Mouse (Mus musculus) forebrain, embryonic 10.5 days (tissue): Measurements from ENCODE around the gene Naa40. TPM values are rescaled to one million over a fixed set of nuclear protein-coding genes. Genes with fewer than 3 reads are reported as not detected.

Experiments
- DNase-seq: peaks from one replicate; pipeline ENCODE4 v3.0.0-alpha.2; 2017; ENCODE audit warnings: low spot score; ENCODE audit errors: extremely low spot score
- H3K27ac ChIP-seq: fragments of 300-500 bp; sonication (generic); 2 replicates; pipeline ENCODE4 v1.5.1; 2016; ENCODE audit warnings: mild to moderate bottlenecking
- H3K27me3 ChIP-seq: fragments of 300-500 bp; sonication (generic); 2 replicates; pipeline ENCODE4 v1.6.1; 2016; ENCODE audit warnings: mild to moderate bottlenecking; ENCODE audit not compliant: poor library complexity, severe bottlenecking
- H3K36me3 ChIP-seq: fragments of 300-500 bp; sonication (generic); replicated peaks from 2 replicates; pipeline ENCODE4 v1.6.1; 2016; ENCODE audit warnings: mild to moderate bottlenecking, moderate library complexity
- H3K4me1 ChIP-seq: fragments of 300-500 bp; sonication (generic); 2 replicates; pipeline ENCODE4 v1.6.1; 2016
- H3K4me3 ChIP-seq: fragments of 300-500 bp; sonication (generic); 2 replicates; pipeline ENCODE4 v1.5.1; 2016; ENCODE audit warnings: mild to moderate bottlenecking, moderate library complexity
- H3K9me3 ChIP-seq: fragments of 300-500 bp; sonication (generic); 2 replicates; pipeline ENCODE4 v1.6.1; 2016; ENCODE audit warnings: mild to moderate bottlenecking, moderate library complexity
- WGBS: fragments of 180-500 bp; shearing (Covaris S2); methylation state at CpG from one replicate; pipeline ENCODE4 v1.1.7; 2016; 5-methylcytosine and 5-hydroxymethylcytosine counted together
- polyA plus RNA-seq: library from polyadenylated mRNA; unstranded; fragments of >200 nt; fragmentation: Nextera tagmentation; extraction: Ambion mirVana; gene quantifications from 2 replicates; pipeline ENCODE4 v1.2.1, GENCODE M21; 2016

The Naa40 gene
- polyA plus RNA-seq, 1 experiment from 2014 or later: 106 TPM

DNA sequence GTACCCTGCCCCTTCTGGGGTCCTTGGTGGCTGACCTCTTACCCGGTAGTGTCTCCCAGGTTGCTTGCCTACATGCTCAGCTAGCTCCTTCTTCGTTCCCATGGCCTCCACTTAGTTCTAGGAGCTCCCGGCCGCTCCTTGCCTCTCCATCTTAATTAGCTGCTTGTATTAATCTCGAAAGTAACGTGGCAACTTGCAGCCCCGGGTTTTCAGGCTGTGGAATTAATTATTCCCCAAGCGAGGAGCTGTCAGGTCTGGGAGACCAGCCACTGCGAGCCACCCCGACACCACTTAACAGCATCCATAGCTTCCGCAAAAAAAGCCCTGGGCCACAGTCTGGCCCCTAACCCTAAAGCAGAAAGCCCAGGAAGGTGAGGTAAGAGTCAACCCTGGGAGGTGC, 57.6 kb downstream of the Naa40 start:
- 51% methylated on average over 11 of the region's 11 CpGs for WGBS
- H3K36me3 ChIP-seq: no peaks in the 10 kb centered on the region
- DNase-seq: no peak
- peaks cover 100% of the 10 kb centered on the region for H3K27me3 ChIP-seq
- peak overlapping the region; percentile 51 for H3K27ac ChIP-seq
- H3K9me3 ChIP-seq: no peaks in the 10 kb centered on the region
- no peak overlapping the region for H3K4me3 ChIP-seq
- peaks cover 92% of the 10 kb centered on the region for H3K4me1 ChIP-seq

DNA sequence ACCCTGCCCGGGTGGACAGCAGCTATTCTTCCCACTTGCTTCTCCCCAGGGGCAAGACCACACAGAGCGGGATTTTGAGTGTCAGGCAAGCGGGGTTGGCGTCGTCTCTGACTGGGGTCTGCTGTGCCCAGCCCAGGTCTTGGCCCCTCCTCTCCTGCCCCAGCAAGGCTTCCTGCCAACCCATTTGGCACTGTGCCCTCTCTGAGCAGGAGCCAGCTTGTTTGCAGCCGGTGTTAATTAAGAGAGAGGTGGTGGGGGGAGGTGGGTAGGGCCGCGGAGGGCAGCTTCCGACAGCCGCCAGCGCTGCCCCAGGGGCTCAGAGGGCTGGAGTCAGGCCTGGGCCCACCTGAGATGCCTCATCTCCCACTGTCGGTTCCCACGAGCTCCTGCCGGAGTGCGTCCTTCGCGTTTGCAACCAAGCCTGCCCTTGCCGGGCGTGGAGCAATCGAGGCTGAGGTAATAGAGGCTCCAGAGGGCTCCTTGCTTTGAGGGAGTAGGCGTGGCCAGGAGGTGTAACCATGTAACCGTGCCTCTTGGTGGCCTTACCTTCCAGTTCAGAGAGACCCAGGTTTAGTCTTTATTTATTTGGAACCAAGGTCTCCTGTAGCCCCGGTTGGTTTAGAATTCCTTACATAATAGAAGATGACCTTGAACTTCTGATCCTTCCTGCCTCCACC, 58.6 kb downstream of the Naa40 start:
- peaks cover 99% of the 10 kb centered on the region for H3K27me3 ChIP-seq
- peak overlapping the region; percentile 69 for H3K27ac ChIP-seq
- peaks cover 94% of the 10 kb centered on the region for H3K4me1 ChIP-seq
- WGBS: 12% methylated on average over 23 of the region's 23 CpGs
- no peaks in the 10 kb centered on the region for H3K9me3 ChIP-seq
- DNase-seq: no peak
- peak overlapping the region; percentile 27 for H3K4me3 ChIP-seq
- no peaks in the 10 kb centered on the region for H3K36me3 ChIP-seq

DNA sequence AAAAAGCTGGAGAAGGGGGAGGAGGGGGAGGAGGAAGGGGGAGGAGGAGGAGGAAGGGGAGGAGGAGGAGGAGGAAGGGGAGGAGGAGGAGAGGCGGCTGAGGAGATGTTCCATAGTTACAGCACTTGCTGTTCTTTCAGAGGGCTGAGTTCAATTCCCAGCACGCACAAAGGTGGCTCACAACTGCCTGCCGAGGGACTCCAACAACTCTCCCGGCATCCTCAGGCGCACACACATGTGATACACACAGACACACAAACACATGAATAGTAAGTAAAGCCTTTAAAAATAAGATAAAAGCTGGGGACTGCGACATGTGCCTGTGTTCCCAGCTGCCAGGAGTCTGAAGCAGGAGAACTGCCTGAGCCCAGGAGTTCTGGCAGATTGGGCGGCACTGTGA, 59.5 kb downstream of the Naa40 start:
- H3K27ac ChIP-seq: peak overlapping the region; percentile 69; the same call in 1 of the 2 replicates
- H3K27me3 ChIP-seq: peaks cover 97% of the 10 kb centered on the region
- H3K4me1 ChIP-seq: peaks cover 93% of the 10 kb centered on the region
- no peak for DNase-seq
- no peaks in the 10 kb centered on the region for H3K36me3 ChIP-seq
- no peaks in the 10 kb centered on the region for H3K9me3 ChIP-seq
- 69% methylated on average over 7 of the region's 7 CpGs for WGBS
- no peak overlapping the region for H3K4me3 ChIP-seq

DNA sequence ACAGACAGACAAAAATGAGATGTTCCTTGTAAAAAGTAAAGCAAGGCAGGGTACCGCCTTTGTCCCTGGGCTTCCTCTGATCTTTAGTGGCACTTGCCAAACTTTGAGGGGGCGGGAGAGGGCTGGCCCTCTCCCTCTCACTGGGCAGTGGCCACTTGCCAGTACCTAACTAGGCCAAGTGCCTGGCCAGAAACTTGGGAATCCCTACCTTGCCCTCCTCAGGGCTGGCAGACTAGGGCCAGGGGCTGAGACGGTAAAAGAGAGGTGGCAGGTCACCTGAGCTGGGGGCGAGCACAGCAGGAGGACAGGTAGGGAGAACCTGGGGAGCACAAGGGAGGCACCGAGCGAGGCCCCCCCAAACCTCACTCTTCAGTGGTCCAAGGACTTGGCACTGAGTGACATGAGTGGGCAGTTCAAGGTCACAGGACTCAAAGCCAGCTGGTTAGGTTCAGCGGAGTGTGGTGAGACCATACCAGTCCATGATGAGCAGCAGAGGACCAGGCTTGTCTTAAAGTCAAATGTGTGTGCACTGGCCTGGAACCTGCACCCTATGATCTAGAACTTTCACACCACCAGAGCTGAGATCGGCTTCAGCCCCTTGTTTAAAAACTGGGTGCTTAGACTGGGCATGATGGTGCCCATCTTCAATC, 60.1 kb downstream of the Naa40 start:
- DNase-seq: no peak
- Histone ChIP-seq H3K4me1 (peaks cover 93% of the 10 kb centered on the region), H3K27ac (peak overlapping the region; percentile 20; the same call in 1 of the 2 replicates), H3K36me3 (no peaks in the 10 kb centered on the region), H3K9me3 (no peaks in the 10 kb centered on the region), H3K27me3 (peaks cover 97% of the 10 kb centered on the region), H3K4me3 (no peak overlapping the region)
- WGBS: 80% methylated on average over 8 of the region's 8 CpGs

DNA sequence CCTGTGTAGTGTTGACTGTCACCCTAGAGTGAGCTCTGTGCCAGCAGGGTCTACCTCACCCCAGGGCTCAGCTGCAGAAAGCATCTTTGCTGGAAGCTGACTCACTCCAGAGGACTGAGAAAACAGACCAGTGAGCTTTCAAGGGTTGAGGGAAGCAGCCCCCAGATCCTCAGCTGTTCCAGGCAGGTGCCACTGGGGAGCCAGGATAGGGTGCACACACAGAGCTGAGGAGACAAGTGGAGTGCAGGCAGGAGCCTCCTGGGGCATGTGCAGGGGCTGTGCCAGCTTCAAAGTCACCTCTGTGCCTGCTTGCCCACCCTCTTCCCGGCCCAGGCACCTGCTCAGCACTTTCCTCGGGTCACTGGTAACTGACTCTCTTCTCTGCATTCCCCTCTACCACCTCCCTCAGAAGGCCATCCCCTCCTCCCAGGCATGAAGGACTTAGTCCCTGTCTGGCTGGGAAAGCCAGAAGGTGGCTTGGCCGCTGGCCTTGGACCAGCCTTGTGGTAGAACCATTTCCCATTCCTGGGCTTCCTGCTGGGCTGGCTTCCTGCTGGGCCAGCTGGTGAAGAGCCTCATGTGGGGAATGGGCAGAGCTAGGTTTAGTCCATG, 62.0 kb downstream of the Naa40 start:
- H3K27me3 ChIP-seq: peaks cover 91% of the 10 kb centered on the region
- no peaks in the 10 kb centered on the region for H3K9me3 ChIP-seq
- H3K4me1 ChIP-seq: peaks cover 82% of the 10 kb centered on the region
- H3K27ac ChIP-seq: peak overlapping the region; percentile 72
- H3K4me3 ChIP-seq: no peak overlapping the region
- no peak for DNase-seq
- 45% methylated on average over 3 of the region's 3 CpGs for WGBS
- no peaks in the 10 kb centered on the region for H3K36me3 ChIP-seq

DNA sequence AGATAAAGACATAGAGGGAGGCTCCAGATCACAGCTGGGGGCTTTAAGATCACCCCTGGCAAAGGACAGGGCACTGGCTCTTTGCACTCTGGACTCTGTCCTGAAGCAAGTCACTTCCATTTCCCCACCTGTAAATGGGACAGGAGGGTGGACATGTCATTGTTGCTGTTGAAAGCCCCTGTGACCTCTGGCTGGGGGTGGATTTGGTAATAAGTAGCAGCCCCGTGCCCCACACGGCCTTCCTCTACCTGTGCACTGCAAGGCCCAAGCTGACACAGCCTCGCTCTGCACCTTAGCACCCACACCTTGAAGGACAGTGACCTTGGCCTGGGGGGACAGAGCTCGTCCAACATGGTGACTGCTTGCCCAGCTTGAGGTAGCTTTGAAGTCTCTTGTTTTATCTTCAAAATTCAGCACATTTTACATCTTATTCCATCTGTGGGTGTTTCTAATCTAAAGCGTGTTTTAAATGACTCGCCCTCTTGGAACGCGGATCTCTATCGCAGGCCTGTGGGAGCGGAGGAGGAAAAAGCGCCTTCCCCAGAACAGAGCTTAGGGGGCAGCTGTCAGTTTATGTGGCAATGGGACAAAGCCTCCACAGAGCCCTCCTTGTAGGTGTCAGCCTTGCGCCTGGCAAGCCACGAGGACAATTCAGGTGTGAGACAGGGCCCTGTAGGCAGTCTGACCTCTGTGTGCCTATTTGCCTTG, 63.0 kb downstream of the Naa40 start:
- DNase-seq: no peak
- H3K27ac ChIP-seq: peak overlapping the region; percentile 72
- H3K27me3 ChIP-seq: peaks cover 87% of the 10 kb centered on the region
- 57% methylated on average over 13 of the region's 13 CpGs for WGBS
- H3K4me1 ChIP-seq: peaks cover 79% of the 10 kb centered on the region
- no peak overlapping the region; the same call in 1 of the 2 replicates for H3K4me3 ChIP-seq
- H3K9me3 ChIP-seq: no peaks in the 10 kb centered on the region
- no peaks in the 10 kb centered on the region for H3K36me3 ChIP-seq

DNA sequence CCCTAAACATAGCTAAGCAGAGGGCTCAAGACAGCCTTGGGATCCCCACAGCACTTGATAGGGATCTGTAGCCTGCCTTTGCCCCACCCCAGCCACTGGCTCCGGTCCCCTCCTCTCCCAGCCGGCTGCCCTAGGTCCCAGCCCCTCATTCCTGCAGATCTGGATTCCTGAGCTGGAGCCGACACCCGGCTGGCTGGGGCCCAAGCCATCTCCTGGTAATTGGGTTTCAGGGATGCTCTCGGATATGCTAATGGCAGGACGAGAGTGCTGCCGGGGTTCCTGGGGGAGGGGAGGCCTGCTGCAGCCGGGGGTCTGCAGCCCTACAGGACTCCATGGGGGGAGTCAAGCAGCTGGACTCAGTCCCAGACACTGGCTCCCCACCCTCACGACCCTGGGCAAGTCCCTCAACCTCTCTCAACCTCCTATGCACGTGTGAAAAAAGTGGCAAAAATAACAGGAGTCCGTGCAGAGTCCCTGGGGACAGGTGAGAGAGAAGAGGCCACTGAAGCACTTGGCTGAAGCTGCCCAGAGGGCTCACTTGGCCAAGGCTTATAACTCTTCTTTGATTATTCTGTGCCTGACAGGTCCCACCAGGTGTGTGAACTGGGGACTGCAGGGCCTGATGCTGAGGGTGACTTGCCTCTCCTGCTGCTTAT, 64.8 kb downstream of the Naa40 start:
- peaks cover 79% of the 10 kb centered on the region for H3K4me1 ChIP-seq

More for the DNA sequence above, 64.8 kb downstream of the Naa40 start:
- Histone ChIP-seq H3K36me3 (no peaks in the 10 kb centered on the region), H3K4me3 (no peak overlapping the region), H3K27me3 (peaks cover 76% of the 10 kb centered on the region), H3K9me3 (no peaks in the 10 kb centered on the region), H3K27ac (peak overlapping the region; percentile 62)
- DNase-seq: no peak
- WGBS: 10% methylated on average over 11 of the region's 11 CpGs

Other genes with a start within 250 kb of the Naa40 start
- gene Dnajc4, start 248.6 kb downstream of the Naa40 start, polyA plus RNA-seq: 19.5 and 19.7 TPM in 2 replicates
- gene Nudt22, start 245.1 kb downstream of the Naa40 start, polyA plus RNA-seq: 18.4 TPM in 2 replicates
- 10.0 and 10.4 TPM in 2 replicates for gene Trpt1, start 245.1 kb downstream of the Naa40 start, polyA plus RNA-seq
- gene Fermt3, start 221.7 kb downstream of the Naa40 start, polyA plus RNA-seq: 8.8 TPM in 2 replicates
- 456 and 486 TPM in 2 replicates for gene Stip1, start 201.2 kb downstream of the Naa40 start, polyA plus RNA-seq
- gene Macrod1, start 184.4 kb downstream of the Naa40 start, polyA plus RNA-seq: 3.7 and 3.9 TPM in 2 replicates
- 4.0 and 4.8 TPM in 2 replicates for gene Flrt1, start 135.5 kb downstream of the Naa40 start, polyA plus RNA-seq
- gene Otub1, start 34.9 kb downstream of the Naa40 start, polyA plus RNA-seq: 275 and 280 TPM in 2 replicates
- 862 and 888 TPM in 2 replicates for gene Cox8a, start 23.6 kb downstream of the Naa40 start, polyA plus RNA-seq
- 61.7 and 64.0 TPM in 2 replicates for gene Rcor2, start 26.1 kb upstream of the Naa40 start, polyA plus RNA-seq
- 38.2 and 41.4 TPM in 2 replicates for gene Mark2, start 100.7 kb upstream of the Naa40 start, polyA plus RNA-seq
- 44.5 and 45.0 TPM in 2 replicates for gene Spindoc, start 141.8 kb upstream of the Naa40 start, polyA plus RNA-seq
- 5.2 TPM in 2 replicates for gene 2700081O15Rik, start 176.4 kb upstream of the Naa40 start, polyA plus RNA-seq
- gene Rtn3, start 242.1 kb upstream of the Naa40 start, polyA plus RNA-seq: 237 and 242 TPM in 2 replicates